Mouse (Mus musculus) stomach, embryonic 16.5 days (tissue): ENCODE results near the gene Tkt. TPM values are rescaled to one million over a fixed set of nuclear protein-coding genes. Genes with fewer than 3 reads are reported as not detected.
"Not testable (repeated sequence)": the region's sequence is repeated elsewhere in the genome, so short reads cannot be mapped to it uniquely, and the experiment has no call there.

ENCODE experiments used
- ATAC-seq: fragments of 200-750 bp; cut with Nextera tagmentation; 2 replicates; pipeline ENCODE4 v1.8.0; 2017; ENCODE audit warnings: moderate number of reproducible peaks, moderate TSS enrichment; ENCODE audit not compliant: insufficient read depth, low FRiP score
- H3K27ac ChIP-seq: fragments of 300-500 bp; sonication (generic); 2 replicates; pipeline ENCODE4 v1.5.1; 2014; ENCODE audit warnings: low read length
- H3K27me3 ChIP-seq: fragments of 300-500 bp; sonication (generic); 2 replicates; pipeline ENCODE4 v1.6.1; 2014; ENCODE audit warnings: low read length, control low read depth, mixed read lengths; ENCODE audit not compliant: control insufficient read depth, insufficient read depth
- H3K36me3 ChIP-seq: fragments of 300-500 bp; sonication (generic); 2 replicates; pipeline ENCODE4 v1.6.1; 2014; ENCODE audit warnings: low read length; ENCODE audit not compliant: control insufficient read depth, insufficient read depth
- H3K4me1 ChIP-seq: fragments of 300-500 bp; sonication (generic); 2 replicates; pipeline ENCODE4 v1.6.1; 2014; ENCODE audit warnings: low read length, control low read depth, mixed read lengths; ENCODE audit not compliant: control insufficient read depth, insufficient read depth
- H3K4me2 ChIP-seq: fragments of 300-500 bp; sonication (generic); 2 replicates; pipeline ENCODE4 v1.6.1; 2014; ENCODE audit warnings: low read depth, low read length, mixed read lengths
- H3K4me3 ChIP-seq: fragments of 300-500 bp; sonication (generic); replicated peaks from 2 replicates; pipeline ENCODE4 v1.5.1; 2014; ENCODE audit warnings: mild to moderate bottlenecking, low read length
- H3K9ac ChIP-seq: fragments of 300-500 bp; sonication (generic); 2 replicates; pipeline ENCODE4 v1.6.1; 2014; ENCODE audit warnings: low read length
- H3K9me3 ChIP-seq: fragments of 300-500 bp; sonication (generic); replicated peaks from 2 replicates; pipeline ENCODE4 v1.6.1; 2016; ENCODE audit warnings: low read length, control low read depth; ENCODE audit not compliant: control insufficient read depth
- WGBS: fragments of 180-500 bp; shearing (Covaris S2); extraction: QIAGEN DNeasy Blood & Tissue Kit; methylation state at CpG from one replicate; pipeline ENCODE4 v1.1.7; 2014; 5-methylcytosine and 5-hydroxymethylcytosine counted together
- polyA plus RNA-seq: library from polyadenylated mRNA; unstranded; fragments of >200 nt; fragmentation: Nextera tagmentation; extraction: Ambion mirVana; gene quantifications from 2 replicates; pipeline ENCODE4 v1.2.1, GENCODE M21; 2015

Gene Tkt
- polyA plus RNA-seq, 1 experiment from 2014 or later: 292 TPM

GRCm38 (mm10) chr14:30529454-30529853 lies 18.7 kb upstream of the Tkt start:
- Histone ChIP-seq H3K4me2 (no peak overlapping the region), H3K27ac (no peak overlapping the region), H3K4me3 (no peak overlapping the region), H3K9ac (no peak overlapping the region), H3K9me3 (no peaks in the 10 kb centered on the region), H3K27me3 (no peaks in the 10 kb centered on the region), H3K36me3 (peaks cover 10% of the 10 kb centered on the region; the same call in 1 of the 2 replicates), H3K4me1 (peaks cover 12% of the 10 kb centered on the region; the same call in 1 of the 2 replicates)
- ATAC-seq: no peak
- 90% methylated on average over 12 of the region's 12 CpGs for WGBS

- peaks cover 10% of the 10 kb centered on the region; the same call in 1 of the 2 replicates for H3K36me3 ChIP-seq
- H3K27ac ChIP-seq: peak overlapping the region; percentile 30; the same call in 1 of the 2 replicates
- 56% methylated on average over 8 of the region's 8 CpGs for WGBS
- peaks cover 12% of the 10 kb centered on the region; the same call in 1 of the 2 replicates for H3K4me1 ChIP-seq
- H3K27me3 ChIP-seq: no peaks in the 10 kb centered on the region
- no peak overlapping the region for H3K4me2 ChIP-seq
- no peak for ATAC-seq
- no peaks in the 10 kb centered on the region for H3K9me3 ChIP-seq
- H3K4me3 ChIP-seq: no peak overlapping the region
- H3K9ac ChIP-seq: no peak overlapping the region
Observed at GRCm38 (mm10) chr14:30530726-30531269, 17.4 kb upstream of the Tkt start.

GRCm38 (mm10) chr14:30531431-30531830 lies 16.7 kb upstream of the Tkt start:
- Histone ChIP-seq H3K9me3 (no peaks in the 10 kb centered on the region), H3K36me3 (peaks cover 8% of the 10 kb centered on the region; the same call in 1 of the 2 replicates), H3K4me2 (no peak overlapping the region), H3K9ac (no peak overlapping the region), H3K27ac (peak overlapping the region; percentile 56), H3K4me3 (no peak overlapping the region), H3K4me1 (peaks cover 12% of the 10 kb centered on the region; the same call in 1 of the 2 replicates), H3K27me3 (no peaks in the 10 kb centered on the region)
- ATAC-seq: no peak
- 81% methylated on average over 5 of the region's 5 CpGs for WGBS

- H3K4me1 ChIP-seq: peaks cover 12% of the 10 kb centered on the region; the same call in 1 of the 2 replicates
- 82% methylated on average over 6 of the region's 6 CpGs for WGBS
- H3K4me3 ChIP-seq: no peak overlapping the region
Observed at GRCm38 (mm10) chr14:30531896-30532295, 16.3 kb upstream of the Tkt start.

GRCm38 (mm10) chr14:30533780-30534450 lies 14.2 kb upstream of the Tkt start:
- no peak overlapping the region for H3K9ac ChIP-seq
- no peaks in the 10 kb centered on the region for H3K27me3 ChIP-seq
- 70% methylated on average over 6 of the region's 6 CpGs for WGBS
- H3K4me3 ChIP-seq: no peak overlapping the region
- H3K4me1 ChIP-seq: peaks cover 12% of the 10 kb centered on the region; the same call in 1 of the 2 replicates
- no peaks in the 10 kb centered on the region for H3K9me3 ChIP-seq
- no peak overlapping the region for H3K27ac ChIP-seq
- no peak for ATAC-seq
- H3K4me2 ChIP-seq: no peak overlapping the region
- H3K36me3 ChIP-seq: no peaks in the 10 kb centered on the region

More at GRCm38 (mm10) chr14:30531896-30532295, 16.3 kb upstream of the Tkt start:
- Histone ChIP-seq H3K9me3 (no peaks in the 10 kb centered on the region), H3K27ac (peak overlapping the region; percentile 56), H3K27me3 (no peaks in the 10 kb centered on the region), H3K9ac (no peak overlapping the region), H3K4me2 (no peak overlapping the region), H3K36me3 (peaks cover 5% of the 10 kb centered on the region; the same call in 1 of the 2 replicates)
- ATAC-seq: peak; percentile 23

- 74% methylated on average over 10 of the region's 10 CpGs for WGBS
- Histone ChIP-seq H3K9ac (no peak overlapping the region), H3K27me3 (no peaks in the 10 kb centered on the region), H3K4me1 (no peaks in the 10 kb centered on the region), H3K4me3 (no peak overlapping the region), H3K9me3 (no peaks in the 10 kb centered on the region), H3K36me3 (no peaks in the 10 kb centered on the region), H3K4me2 (no peak overlapping the region), H3K27ac (no peak overlapping the region)
- no peak for ATAC-seq
Observed at GRCm38 (mm10) chr14:30541541-30541940, 6.6 kb upstream of the Tkt start.

GRCm38 (mm10) chr14:30543331-30543730 lies 4.8 kb upstream of the Tkt start:
- not testable (repeated sequence) for H3K4me3 ChIP-seq, H3K9me3 ChIP-seq, H3K36me3 ChIP-seq, H3K9ac ChIP-seq, H3K4me2 ChIP-seq, H3K27ac ChIP-seq, H3K27me3 ChIP-seq, H3K4me1 ChIP-seq, ATAC-seq
- 83% methylated on average over 5 of the region's 5 CpGs for WGBS

- Histone ChIP-seq H3K9ac (peak overlapping the region; percentile 86), H3K4me3 (peak overlapping the region; percentile 90), H3K36me3 (no peaks in the 10 kb centered on the region), H3K4me2 (peak overlapping the region; percentile 96), H3K9me3 (no peaks in the 10 kb centered on the region), H3K4me1 (peaks cover 36% of the 10 kb centered on the region), H3K27me3 (no peaks in the 10 kb centered on the region), H3K27ac (peak overlapping the region; percentile 96)
- ATAC-seq: peak; percentile 96
- under 1% methylated on average over 69 of the region's 69 CpGs for WGBS
Observed at GRCm38 (mm10) chr14:30548965-30549776, 1.0 kb downstream of the Tkt start.

GRCm38 (mm10) chr14:30549777-30550149 lies 1.6 kb downstream of the Tkt start:
- ATAC-seq: peak; percentile 11; the same call in 1 of the 2 replicates

More at GRCm38 (mm10) chr14:30549777-30550149, 1.6 kb downstream of the Tkt start:
- H3K4me1 ChIP-seq: peaks cover 36% of the 10 kb centered on the region
- H3K9me3 ChIP-seq: no peaks in the 10 kb centered on the region
- peak overlapping the region; percentile 90 for H3K4me3 ChIP-seq
- peak overlapping the region; percentile 86 for H3K9ac ChIP-seq
- under 1% methylated on average over 10 of the region's 10 CpGs for WGBS
- H3K27ac ChIP-seq: peak overlapping the region; percentile 96
- no peaks in the 10 kb centered on the region for H3K36me3 ChIP-seq
- peak overlapping the region; percentile 96 for H3K4me2 ChIP-seq
- no peaks in the 10 kb centered on the region for H3K27me3 ChIP-seq
